ENCODE assay signal across 16 mouse cellular contexts in the genomic region with DNA sequence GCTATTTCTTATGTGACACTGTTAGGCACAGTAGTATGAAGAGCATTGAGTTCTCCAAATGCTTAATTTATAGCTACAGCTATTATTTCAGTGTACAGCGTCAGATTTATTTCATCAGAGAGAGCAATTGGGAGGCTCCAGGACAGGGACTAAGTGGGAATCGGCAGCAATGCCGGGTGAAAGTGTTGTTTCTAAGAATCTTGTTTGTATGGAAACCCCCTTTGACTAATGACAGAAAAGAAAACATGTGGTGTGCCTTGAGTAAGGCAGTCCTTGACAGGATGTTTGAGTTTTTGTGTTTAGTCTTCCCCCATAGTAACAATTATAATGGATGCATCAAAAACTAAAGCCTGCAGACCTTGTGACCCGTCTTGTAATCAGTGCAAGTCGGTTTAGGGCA.
"Had no signal": no experiment of that assay in that cellular context is flagged by ENCODE, and none has a peak within 500 bp of the region (broad histone marks: within the 10 kb centered on the region; RNA-seq: fewer than 3 reads in every experiment).

No protein-coding gene starts in this region.

- H3K36me3 ChIP-seq: liver, embryonic 12.5 days; liver, embryonic 15.5 days had no signal

- H3K27ac ChIP-seq: left cerebral cortex, adult 2 months; limb, embryonic 13.5 days; liver, embryonic 12.5 days; liver, embryonic 15.5 days had no signal

- H3K4me1 ChIP-seq: liver, embryonic 12.5 days; liver, embryonic 15.5 days had no signal

- H3K9ac ChIP-seq: limb, embryonic 13.5 days; liver, embryonic 12.5 days; liver, embryonic 15.5 days had no signal

- ATAC-seq: liver, embryonic 12.5 days had no signal

- H3K4me2 ChIP-seq: limb, embryonic 13.5 days; liver, embryonic 12.5 days; liver, embryonic 15.5 days; midbrain, embryonic 11.5 days had no signal

- H3K4me3 ChIP-seq: left cerebral cortex, adult 2 months; limb, embryonic 13.5 days; liver, embryonic 12.5 days; liver, embryonic 15.5 days had no signal

- DNase-seq: kidney, adult 18-20 months; kidney, adult 9 months; kidney, postnatal 10 days; kidney, postnatal 36 days; layer of hippocampus, postnatal 36 days; liver; lung, postnatal 10 days; lung, postnatal 4 days; midbrain, embryonic 14.5 days; thymus, adult 18-20 months; thymus, postnatal 36 days had no signal

- H3K27me3 ChIP-seq: limb, embryonic 13.5 days; liver, embryonic 12.5 days; liver, embryonic 15.5 days had no signal

- H3K9me3 ChIP-seq: limb, embryonic 13.5 days; liver, embryonic 12.5 days; liver, embryonic 15.5 days had no signal
